Mouse (Mus musculus): ENCODE measurements around the gene Nelfa. TPM values are rescaled to one million over a fixed set of nuclear protein-coding genes. Genes with fewer than 3 reads are reported as not detected.
"Not testable (repeated sequence)": the region's sequence is repeated elsewhere in the genome, so short reads cannot be mapped to it uniquely, and the experiment has no call there.

Gene Nelfa
- polyA plus RNA-seq, 1 experiment from 2014 or later = 53.3 TPM

GRCm38 (mm10) chr5:33926170-33926569, 10.0 kb downstream of the Nelfa start:
- Histone ChIP-seq H3K27me3 (ENCODE audit: control insufficient read depth, insufficient read depth, low read depth, low read length) (no peaks in the 10 kb centered on the region), H3K4me3 (ENCODE audit: low read length) (no peak overlapping the region), H3K4me2 (ENCODE audit: low read depth, low read length) (no peak overlapping the region), H3K9me3 (ENCODE audit: control insufficient read depth, low read length) (peaks cover 3% of the 10 kb centered on the region; the same call in 1 of the 2 replicates), H3K36me3 (ENCODE audit: control insufficient read depth, insufficient read depth, low read length) (peaks cover 31% of the 10 kb centered on the region), H3K9ac (ENCODE audit: low read length) (no peak overlapping the region), H3K4me1 (replicated peaks; ENCODE audit: control insufficient read depth, insufficient read depth, low read length) (no peaks in the 10 kb centered on the region), H3K27ac (ENCODE audit: low read length) (no peak overlapping the region)
- ATAC-seq (ENCODE audit: low read depth) = no peak

- no peak overlapping the region for H3K27ac ChIP-seq (ENCODE audit: low read length)
- H3K9ac ChIP-seq (ENCODE audit: low read length) = no peak overlapping the region
- no peaks in the 10 kb centered on the region for H3K27me3 ChIP-seq (ENCODE audit: control insufficient read depth, insufficient read depth, low read depth, low read length)
- H3K4me1 ChIP-seq (replicated peaks; ENCODE audit: control insufficient read depth, insufficient read depth, low read length) = no peaks in the 10 kb centered on the region
- no peak for ATAC-seq (ENCODE audit: low read depth)
- no peak overlapping the region for H3K4me2 ChIP-seq (ENCODE audit: low read depth, low read length)
- no peaks in the 10 kb centered on the region; the same call in 1 of the 2 replicates for H3K9me3 ChIP-seq (ENCODE audit: control insufficient read depth, low read length)
- peaks cover 27% of the 10 kb centered on the region for H3K36me3 ChIP-seq (ENCODE audit: control insufficient read depth, insufficient read depth, low read length)
- WGBS = 42% methylated on average over 2 of the region's 2 CpGs
- no peak overlapping the region for H3K4me3 ChIP-seq (ENCODE audit: low read length)
Observed at GRCm38 (mm10) chr5:33922566-33922965, 13.6 kb downstream of the Nelfa start.

GRCm38 (mm10) chr5:33921486-33922235, 14.6 kb downstream of the Nelfa start:
- no peak overlapping the region for H3K4me2 ChIP-seq (ENCODE audit: low read depth, low read length)
- no peaks in the 10 kb centered on the region for H3K4me1 ChIP-seq (replicated peaks; ENCODE audit: control insufficient read depth, insufficient read depth, low read length)
- no peak overlapping the region for H3K9ac ChIP-seq (ENCODE audit: low read length)
- no peak overlapping the region for H3K27ac ChIP-seq (ENCODE audit: low read length)
- no peak overlapping the region for H3K4me3 ChIP-seq (ENCODE audit: low read length)
- H3K27me3 ChIP-seq (ENCODE audit: control insufficient read depth, insufficient read depth, low read depth, low read length) = no peaks in the 10 kb centered on the region
- H3K36me3 ChIP-seq (ENCODE audit: control insufficient read depth, insufficient read depth, low read length) = peaks cover 26% of the 10 kb centered on the region
- no peak for ATAC-seq (ENCODE audit: low read depth)
- WGBS = 77% methylated on average over 7 of the region's 7 CpGs
- no peaks in the 10 kb centered on the region; the same call in 1 of the 2 replicates for H3K9me3 ChIP-seq (ENCODE audit: control insufficient read depth, low read length)

GRCm38 (mm10) chr5:33920924-33921323, 15.3 kb downstream of the Nelfa start:
- Histone ChIP-seq H3K4me3 (ENCODE audit: low read length) (no peak overlapping the region), H3K9ac (ENCODE audit: low read length) (no peak overlapping the region), H3K27ac (ENCODE audit: low read length) (no peak overlapping the region), H3K9me3 (ENCODE audit: control insufficient read depth, low read length) (no peaks in the 10 kb centered on the region; the same call in 1 of the 2 replicates), H3K4me2 (ENCODE audit: low read depth, low read length) (no peak overlapping the region), H3K27me3 (ENCODE audit: control insufficient read depth, insufficient read depth, low read depth, low read length) (no peaks in the 10 kb centered on the region), H3K36me3 (ENCODE audit: control insufficient read depth, insufficient read depth, low read length) (peaks cover 27% of the 10 kb centered on the region), H3K4me1 (replicated peaks; ENCODE audit: control insufficient read depth, insufficient read depth, low read length) (no peaks in the 10 kb centered on the region)
- 61% methylated on average over 4 of the region's 4 CpGs for whole genome bisulfite sequencing
- no peak for ATAC-seq (ENCODE audit: low read depth)

GRCm38 (mm10) chr5:33920037-33920436, 16.2 kb downstream of the Nelfa start:
- H3K27ac ChIP-seq (ENCODE audit: low read length) = no peak overlapping the region
- H3K4me2 ChIP-seq (ENCODE audit: low read depth, low read length) = no peak overlapping the region
- H3K27me3 ChIP-seq (ENCODE audit: control insufficient read depth, insufficient read depth, low read depth, low read length) = no peaks in the 10 kb centered on the region
- no peaks in the 10 kb centered on the region for H3K4me1 ChIP-seq (replicated peaks; ENCODE audit: control insufficient read depth, insufficient read depth, low read length)
- 96% methylated on average over 2 of the region's 2 CpGs for WGBS
- peaks cover 31% of the 10 kb centered on the region for H3K36me3 ChIP-seq (ENCODE audit: control insufficient read depth, insufficient read depth, low read length)
- no peaks in the 10 kb centered on the region for H3K9me3 ChIP-seq (ENCODE audit: control insufficient read depth, low read length)
- H3K4me3 ChIP-seq (ENCODE audit: low read length) = no peak overlapping the region
- H3K9ac ChIP-seq (ENCODE audit: low read length) = no peak overlapping the region
- ATAC-seq (ENCODE audit: low read depth) = no peak

- no peak overlapping the region for H3K27ac ChIP-seq (ENCODE audit: low read length)
- WGBS = 91% methylated on average over 1 of the region's 1 CpGs
- no peaks in the 10 kb centered on the region for H3K4me1 ChIP-seq (replicated peaks; ENCODE audit: control insufficient read depth, insufficient read depth, low read length)
- H3K4me2 ChIP-seq (ENCODE audit: low read depth, low read length) = no peak overlapping the region
- ATAC-seq (ENCODE audit: low read depth) = no peak
- H3K9me3 ChIP-seq (ENCODE audit: control insufficient read depth, low read length) = no peaks in the 10 kb centered on the region
- H3K27me3 ChIP-seq (ENCODE audit: control insufficient read depth, insufficient read depth, low read depth, low read length) = no peaks in the 10 kb centered on the region
- H3K4me3 ChIP-seq (ENCODE audit: low read length) = no peak overlapping the region
- H3K9ac ChIP-seq (ENCODE audit: low read length) = no peak overlapping the region
- H3K36me3 ChIP-seq (ENCODE audit: control insufficient read depth, insufficient read depth, low read length) = peaks cover 31% of the 10 kb centered on the region
Observed at GRCm38 (mm10) chr5:33919466-33919865, 16.7 kb downstream of the Nelfa start.

- H3K4me2 ChIP-seq (ENCODE audit: low read depth, low read length); H3K9ac ChIP-seq (ENCODE audit: low read length); H3K27ac ChIP-seq (ENCODE audit: low read length); ATAC-seq (ENCODE audit: low read depth); H3K9me3 ChIP-seq (ENCODE audit: control insufficient read depth, low read length); H3K4me3 ChIP-seq (ENCODE audit: low read length); H3K4me1 ChIP-seq (replicated peaks; ENCODE audit: control insufficient read depth, insufficient read depth, low read length); H3K27me3 ChIP-seq (ENCODE audit: control insufficient read depth, insufficient read depth, low read depth, low read length): not testable (repeated sequence)
- 93% methylated on average over 2 of the region's 2 CpGs for WGBS
- peaks cover 34% of the 10 kb centered on the region for H3K36me3 ChIP-seq (ENCODE audit: control insufficient read depth, insufficient read depth, low read length)
Observed at GRCm38 (mm10) chr5:33916616-33917015, 19.6 kb downstream of the Nelfa start.

- H3K4me3 ChIP-seq (ENCODE audit: low read length); ATAC-seq (ENCODE audit: low read depth); H3K27ac ChIP-seq (ENCODE audit: low read length); H3K27me3 ChIP-seq (ENCODE audit: control insufficient read depth, insufficient read depth, low read depth, low read length); H3K4me1 ChIP-seq (replicated peaks; ENCODE audit: control insufficient read depth, insufficient read depth, low read length); H3K9me3 ChIP-seq (ENCODE audit: control insufficient read depth, low read length); H3K9ac ChIP-seq (ENCODE audit: low read length); H3K4me2 ChIP-seq (ENCODE audit: low read depth, low read length): not testable (repeated sequence)
- peaks cover 24% of the 10 kb centered on the region for H3K36me3 ChIP-seq (ENCODE audit: control insufficient read depth, insufficient read depth, low read length)
Observed at GRCm38 (mm10) chr5:33915031-33915430, 21.2 kb downstream of the Nelfa start.

GRCm38 (mm10) chr5:33903176-33903575, 33.0 kb downstream of the Nelfa start:
- Histone ChIP-seq H3K4me2 (ENCODE audit: low read depth, low read length) (no peak overlapping the region), H3K9ac (ENCODE audit: low read length) (no peak overlapping the region), H3K36me3 (ENCODE audit: control insufficient read depth, insufficient read depth, low read length) (peaks cover 36% of the 10 kb centered on the region), H3K27ac (ENCODE audit: low read length) (no peak overlapping the region), H3K4me1 (replicated peaks; ENCODE audit: control insufficient read depth, insufficient read depth, low read length) (no peaks in the 10 kb centered on the region), H3K4me3 (ENCODE audit: low read length) (no peak overlapping the region), H3K9me3 (ENCODE audit: control insufficient read depth, low read length) (no peaks in the 10 kb centered on the region), H3K27me3 (ENCODE audit: control insufficient read depth, insufficient read depth, low read depth, low read length) (no peaks in the 10 kb centered on the region)
- no peak for ATAC-seq (ENCODE audit: low read depth)
- 84% methylated on average over 9 of the region's 9 CpGs for WGBS

Data from lung, embryonic 16.5 days (tissue).